Mouse (Mus musculus) erythroblast, embryonic 14.5 days (primary cell): Measurements from ENCODE around the gene Flrt1. TPM values are rescaled to one million over a fixed set of nuclear protein-coding genes. Genes with fewer than 3 reads are reported as not detected.
"Not testable (repeated sequence)": the region's sequence is repeated elsewhere in the genome, so short reads cannot be mapped to it uniquely, and the experiment has no call there.

Experiments used
- H3K27me3 ChIP-seq: 2 replicates; pipeline ENCODE4 v1.6.1; 2012; ENCODE audit warnings: inconsistent platforms; ENCODE audit not compliant: control insufficient read depth
- H3K36me3 ChIP-seq: 2 replicates; pipeline ENCODE4 v1.6.1; 2012; ENCODE audit warnings: mild to moderate bottlenecking, inconsistent platforms; ENCODE audit not compliant: control insufficient read depth
- H3K4me1 ChIP-seq: 2 replicates; pipeline ENCODE4 v1.6.1; 2012; ENCODE audit warnings: inconsistent platforms; ENCODE audit not compliant: control insufficient read depth
- H3K4me3 ChIP-seq: replicated peaks from 2 replicates; pipeline ENCODE3; 2012; ENCODE audit warnings: moderate library complexity, mild to moderate bottlenecking, inconsistent platforms
- H3K9me3 ChIP-seq: 2 replicates; pipeline ENCODE4 v1.6.1; 2012; ENCODE audit warnings: low read length, inconsistent platforms, mixed read lengths; ENCODE audit not compliant: control insufficient read depth
- GATA1 ChIP-seq: IDR thresholded peaks from 2 replicates; pipeline ENCODE4 v1.6.1; 2012; ENCODE audit warnings: low read length, inconsistent platforms, mixed read lengths
- TAL1 ChIP-seq: IDR thresholded peaks from 3 replicates; pipeline ENCODE4 v1.6.1; 2012; ENCODE audit warnings: low read length, inconsistent platforms, mixed read lengths
- polyA plus RNA-seq: library from polyadenylated mRNA; stranded (reverse); fragments of >175 nt; gene quantifications from 2 replicates; pipeline ENCODE4 v1.2.3, GENCODE M21; 2012

Flrt1 gene
- polyA plus RNA-seq, 1 experiment = not detected

GRCm38 (mm10) chr19:7057126-7057721, 48.3 kb downstream of the Flrt1 start:
- Histone ChIP-seq H3K36me3 (no peaks in the 10 kb centered on the region), H3K9me3 (no peaks in the 10 kb centered on the region), H3K4me1 (peaks cover 40% of the 10 kb centered on the region), H3K4me3 (peak overlapping the region; percentile 71), H3K27me3 (peaks cover 6% of the 10 kb centered on the region)
- TF ChIP-seq GATA1 = no peak

- TF ChIP-seq TAL1 = no peak
- no peak for TF ChIP-seq GATA1
- peaks cover 6% of the 10 kb centered on the region for H3K27me3 ChIP-seq
- no peaks in the 10 kb centered on the region for H3K36me3 ChIP-seq
- peaks cover 34% of the 10 kb centered on the region for H3K4me1 ChIP-seq
- H3K4me3 ChIP-seq = peak within 1 kb of the TSS; percentile 71
- H3K9me3 ChIP-seq = no peaks in the 10 kb centered on the region
Measured at GRCm38 (mm10) chr19:7056248-7057087, 49.1 kb downstream of the Flrt1 start, which contains the start of gene Macrod1. Macrod1 (plus strand) TSS chr19:7056810.

- peaks cover 6% of the 10 kb centered on the region for H3K27me3 ChIP-seq
Measured at GRCm38 (mm10) chr19:7055173-7055572, 50.4 kb downstream of the Flrt1 start.

GRCm38 (mm10) chr19:7054772-7055171, 50.8 kb downstream of the Flrt1 start:
- H3K9me3 ChIP-seq = peaks cover 3% of the 10 kb centered on the region
- peaks cover 30% of the 10 kb centered on the region for H3K4me1 ChIP-seq
- H3K27me3 ChIP-seq = peaks cover 6% of the 10 kb centered on the region
- H3K4me3 ChIP-seq = no peak overlapping the region
- no peak for TF ChIP-seq TAL1
- no peak for TF ChIP-seq GATA1
- H3K36me3 ChIP-seq = no peaks in the 10 kb centered on the region

More at GRCm38 (mm10) chr19:7055173-7055572, 50.4 kb downstream of the Flrt1 start:
- peaks cover 30% of the 10 kb centered on the region for H3K4me1 ChIP-seq
- TF ChIP-seq TAL1 = no peak
- no peak for TF ChIP-seq GATA1
- peaks cover 3% of the 10 kb centered on the region for H3K9me3 ChIP-seq
- no peaks in the 10 kb centered on the region for H3K36me3 ChIP-seq
- no peak overlapping the region for H3K4me3 ChIP-seq

DNA sequence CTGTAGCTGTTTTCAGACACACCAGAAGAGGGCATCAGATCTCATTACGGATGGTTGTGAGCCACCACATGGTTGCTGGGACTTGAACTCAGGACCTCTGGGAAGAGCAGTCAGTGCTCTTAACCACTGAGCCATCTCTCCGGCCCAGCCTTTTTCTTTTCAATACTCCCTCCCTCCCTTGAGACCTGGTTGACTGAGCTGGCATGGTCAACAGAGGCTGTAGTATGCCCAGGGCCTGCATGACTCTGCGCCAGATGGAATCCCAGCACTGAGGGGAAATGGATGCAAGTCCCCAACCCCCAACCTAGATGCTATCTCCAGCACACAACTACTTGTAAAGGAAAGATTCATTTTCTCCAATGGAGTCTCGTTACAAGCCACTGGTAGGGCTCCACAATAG, 52.1 kb downstream of the Flrt1 start:
- not testable (repeated sequence) for H3K9me3 ChIP-seq, H3K27me3 ChIP-seq, H3K4me3 ChIP-seq, H3K36me3 ChIP-seq
- H3K4me1 ChIP-seq = peaks cover 27% of the 10 kb centered on the region

- no peaks in the 10 kb centered on the region for H3K36me3 ChIP-seq
- H3K4me3 ChIP-seq = no peak overlapping the region
- peaks cover 3% of the 10 kb centered on the region; the same call in 1 of the 2 replicates for H3K27me3 ChIP-seq
- TF ChIP-seq GATA1 = no peak
- H3K9me3 ChIP-seq = no peaks in the 10 kb centered on the region
- H3K4me1 ChIP-seq = peaks cover 11% of the 10 kb centered on the region
Measured at GRCm38 (mm10) chr19:7044706-7045105, 60.8 kb downstream of the Flrt1 start.

DNA sequence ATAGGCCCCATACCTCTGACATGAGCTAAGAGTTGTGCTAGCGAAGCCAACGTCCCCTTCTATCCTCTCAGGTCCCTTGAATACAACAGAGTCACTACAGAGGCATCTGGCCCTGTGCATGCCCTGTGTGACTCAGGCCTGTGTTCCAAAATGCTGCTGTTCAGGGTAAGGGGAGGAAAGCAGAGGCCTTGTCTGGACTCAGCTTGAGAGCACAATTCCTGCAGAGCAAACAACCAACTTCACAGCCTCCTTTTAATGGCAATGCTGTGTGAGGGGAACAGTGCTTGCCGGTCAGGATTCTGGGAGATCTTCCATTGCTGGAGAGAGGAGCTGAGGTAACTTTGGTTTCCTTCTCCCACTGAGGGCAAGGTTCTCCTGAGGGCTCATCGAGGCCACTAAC, 61.2 kb downstream of the Flrt1 start:
- H3K36me3 ChIP-seq = no peaks in the 10 kb centered on the region
- peaks cover 3% of the 10 kb centered on the region; the same call in 1 of the 2 replicates for H3K27me3 ChIP-seq
- H3K4me1 ChIP-seq = peaks cover 12% of the 10 kb centered on the region
- no peak overlapping the region for H3K4me3 ChIP-seq
- TF ChIP-seq GATA1 (no peak), TAL1 (no peak)
- no peaks in the 10 kb centered on the region for H3K9me3 ChIP-seq

Other genes starting within 250 kb of the Flrt1 start
- gene Ccdc88b, start 247.5 kb downstream of the Flrt1 start, polyA plus RNA-seq = 0.25 and 0.27 TPM in 2 replicates
- gene Trmt112, start 196.0 kb downstream of the Flrt1 start, polyA plus RNA-seq = 7.6 and 8.3 TPM in 2 replicates
- 3.8 and 4.5 TPM in 2 replicates for gene Prdx5, start 195.6 kb downstream of the Flrt1 start, polyA plus RNA-seq
- 0.51 and 0.55 TPM in 2 replicates for gene Esrra, start 183.9 kb downstream of the Flrt1 start, polyA plus RNA-seq
- gene Catsperz, start 180.3 kb downstream of the Flrt1 start, polyA plus RNA-seq = not detected in 2 replicates
- gene Kcnk4, start 171.2 kb downstream of the Flrt1 start, polyA plus RNA-seq = not detected in 2 replicates
- gene Bad, start 163.9 kb downstream of the Flrt1 start, polyA plus RNA-seq = 4.3 and 6.1 TPM in 2 replicates
- gene Gpr137, start 163.2 kb downstream of the Flrt1 start, polyA plus RNA-seq = 1.5 and 2.0 TPM in 2 replicates
- 15.6 and 17.4 TPM in 2 replicates for gene Ppp1r14b, start 130.8 kb downstream of the Flrt1 start, polyA plus RNA-seq
- 0.12 and 0.22 TPM in 2 replicates for gene Plcb3, start 129.3 kb downstream of the Flrt1 start, polyA plus RNA-seq
- gene Fkbp2, start 125.2 kb downstream of the Flrt1 start, polyA plus RNA-seq = 24.5 and 29.1 TPM in 2 replicates
- gene Vegfb, start 118.1 kb downstream of the Flrt1 start, polyA plus RNA-seq = 2.3 and 2.7 TPM in 2 replicates
- gene Dnajc4, start 113.2 kb downstream of the Flrt1 start, polyA plus RNA-seq = 3.8 and 5.5 TPM in 2 replicates
- gene Nudt22, start 109.6 kb downstream of the Flrt1 start, polyA plus RNA-seq = 1.1 and 1.8 TPM in 2 replicates
- gene Trpt1, start 109.6 kb downstream of the Flrt1 start, polyA plus RNA-seq = 0.10 and 0.16 TPM in 2 replicates
- 48.3 and 49.3 TPM in 2 replicates for gene Fermt3, start 86.3 kb downstream of the Flrt1 start, polyA plus RNA-seq
- 9.2 and 15.0 TPM in 2 replicates for gene Stip1, start 65.8 kb downstream of the Flrt1 start, polyA plus RNA-seq
- 1.3 and 2.0 TPM in 2 replicates for gene Macrod1, start 48.9 kb downstream of the Flrt1 start, polyA plus RNA-seq
- 9.4 and 10.1 TPM in 2 replicates for gene Otub1, start 100.6 kb upstream of the Flrt1 start, polyA plus RNA-seq
- gene Cox8a, start 111.9 kb upstream of the Flrt1 start, polyA plus RNA-seq = 63.8 and 69.1 TPM in 2 replicates
- 1.7 and 1.8 TPM in 2 replicates for gene Naa40, start 135.5 kb upstream of the Flrt1 start, polyA plus RNA-seq
- gene Rcor2, start 161.6 kb upstream of the Flrt1 start, polyA plus RNA-seq = 0.14 and 0.20 TPM in 2 replicates
- 17.9 and 19.4 TPM in 2 replicates for gene Mark2, start 236.1 kb upstream of the Flrt1 start, polyA plus RNA-seq